Mouse (Mus musculus): ENCODE measurements around the gene Aste1. TPM values are rescaled to one million over a fixed set of nuclear protein-coding genes. Genes with fewer than 3 reads are reported as not detected.

The Aste1 gene
- 1.9 and 12.6 TPM in 2 replicates for polyA plus RNA-seq (2011; ENCODE audit: insufficient read depth, insufficient read length, low replicate concordance, missing spikeins)

GRCm38 (mm10) chr9:105395218-105395627, at the start of gene Aste1, which contains the start of gene Nek11:
Aste1 (plus strand) TSS chr9:105395392.
Nek11 (minus strand) TSS chr9:105395524.
- TF ChIP-seq POLR2A (IDR thresholded peaks at IDR 0.05; ENCODE audit: borderline replicate concordance, control insufficient read depth, low read depth, low read length) (peak; percentile 69; the same call in 1 of the 2 replicates), CTCF (IDR thresholded peaks at IDR 0.05; ENCODE audit: control insufficient read depth, insufficient read depth, low read length) (no peak)
- Histone ChIP-seq H3K27ac (ENCODE audit: control insufficient read depth, insufficient read depth, low read depth, low read length, poor library complexity) (peak within 1 kb of the TSS; percentile 91), H3K4me1 (ENCODE audit: control insufficient read depth, insufficient read depth, low read length) (no peaks in the 10 kb centered on the region), H3K4me3 (replicated peaks; ENCODE audit: control insufficient read depth, low read depth, low read length) (peak within 1 kb of the TSS; percentile 85)
- WGBS = under 1% methylated on average over 44 of the region's 44 CpGs

DNA sequence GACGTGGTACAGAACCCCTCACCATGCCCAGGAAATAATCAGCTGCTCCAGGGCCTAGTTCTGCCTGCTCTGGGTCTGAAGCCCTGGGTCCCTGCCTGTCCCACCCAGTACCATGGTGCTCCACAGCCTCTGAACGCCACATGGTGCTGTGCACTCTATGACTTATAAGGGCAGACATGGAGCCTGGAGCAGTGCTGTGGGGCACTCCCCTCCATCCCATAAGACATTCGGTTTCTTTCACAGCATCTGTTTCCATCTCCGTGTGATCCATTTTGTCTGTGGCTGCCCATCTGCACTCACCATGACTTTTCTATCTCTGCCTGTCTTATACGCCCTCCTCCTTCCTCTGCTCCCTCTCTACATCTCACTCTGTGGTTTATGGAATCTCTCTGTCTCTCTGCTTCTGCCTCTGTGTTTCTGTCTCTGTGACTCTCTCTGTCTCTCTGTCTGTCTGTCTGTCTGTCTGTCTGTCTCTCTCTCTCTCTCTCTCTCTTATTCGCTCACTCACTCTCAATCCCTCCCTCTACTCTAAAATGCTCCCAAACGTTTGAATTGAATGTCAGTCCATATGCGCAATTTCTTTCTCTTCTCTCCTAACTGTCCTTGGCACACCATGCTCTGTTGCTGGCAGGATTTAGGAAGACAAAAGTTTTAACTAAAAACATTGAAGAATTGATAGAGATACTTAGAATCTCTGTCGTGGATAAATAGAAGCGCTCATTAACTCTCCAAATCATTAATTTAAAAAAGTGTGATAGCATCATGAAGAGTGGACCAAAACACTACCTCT, 46.8 kb upstream of the Aste1 start:
- Histone ChIP-seq H3K4me1 (ENCODE audit: control insufficient read depth, insufficient read depth, low read length) (no peaks in the 10 kb centered on the region), H3K27ac (ENCODE audit: control insufficient read depth, insufficient read depth, low read depth, low read length, poor library complexity) (no peak overlapping the region), H3K4me3 (replicated peaks; ENCODE audit: control insufficient read depth, low read depth, low read length) (no peak overlapping the region)
- WGBS = 69% methylated on average over 10 of the region's 10 CpGs
- TF ChIP-seq POLR2A (IDR thresholded peaks at IDR 0.05; ENCODE audit: borderline replicate concordance, control insufficient read depth, low read depth, low read length) (no peak), CTCF (IDR thresholded peaks at IDR 0.05; ENCODE audit: control insufficient read depth, insufficient read depth, low read length) (no peak)

- no peak for TF ChIP-seq CTCF (IDR thresholded peaks at IDR 0.05; ENCODE audit: control insufficient read depth, insufficient read depth, low read length)
- no peak for TF ChIP-seq POLR2A (IDR thresholded peaks at IDR 0.05; ENCODE audit: borderline replicate concordance, control insufficient read depth, low read depth, low read length)
- no peak overlapping the region for H3K4me3 ChIP-seq (replicated peaks; ENCODE audit: control insufficient read depth, low read depth, low read length)
- H3K4me1 ChIP-seq (ENCODE audit: control insufficient read depth, insufficient read depth, low read length) = no peaks in the 10 kb centered on the region
- no peak overlapping the region for H3K27ac ChIP-seq (ENCODE audit: control insufficient read depth, insufficient read depth, low read depth, low read length, poor library complexity)
- 69% methylated on average over 5 of the region's 5 CpGs for WGBS
Measured at GRCm38 (mm10) chr9:105349034-105349433, 46.2 kb upstream of the Aste1 start.

- Histone ChIP-seq H3K27ac (ENCODE audit: control insufficient read depth, insufficient read depth, low read depth, low read length, poor library complexity) (no peak overlapping the region), H3K4me3 (replicated peaks; ENCODE audit: control insufficient read depth, low read depth, low read length) (no peak overlapping the region), H3K4me1 (ENCODE audit: control insufficient read depth, insufficient read depth, low read length) (no peaks in the 10 kb centered on the region)
- TF ChIP-seq CTCF (IDR thresholded peaks at IDR 0.05; ENCODE audit: control insufficient read depth, insufficient read depth, low read length) = no peak
- no peak for TF ChIP-seq POLR2A (IDR thresholded peaks at IDR 0.05; ENCODE audit: borderline replicate concordance, control insufficient read depth, low read depth, low read length)
- 67% methylated on average over 2 of the region's 2 CpGs for WGBS
Measured at GRCm38 (mm10) chr9:105362181-105362580, 33.0 kb upstream of the Aste1 start.

- Histone ChIP-seq H3K27ac (ENCODE audit: control insufficient read depth, insufficient read depth, low read depth, low read length, poor library complexity) (no peak overlapping the region), H3K4me1 (ENCODE audit: control insufficient read depth, insufficient read depth, low read length) (no peaks in the 10 kb centered on the region), H3K4me3 (replicated peaks; ENCODE audit: control insufficient read depth, low read depth, low read length) (no peak overlapping the region)
- 72% methylated on average over 5 of the region's 5 CpGs for WGBS
- TF ChIP-seq POLR2A (IDR thresholded peaks at IDR 0.05; ENCODE audit: borderline replicate concordance, control insufficient read depth, low read depth, low read length) (no peak), CTCF (IDR thresholded peaks at IDR 0.05; ENCODE audit: control insufficient read depth, insufficient read depth, low read length) (no peak)
Measured at GRCm38 (mm10) chr9:105363520-105364231, 31.5 kb upstream of the Aste1 start.

DNA sequence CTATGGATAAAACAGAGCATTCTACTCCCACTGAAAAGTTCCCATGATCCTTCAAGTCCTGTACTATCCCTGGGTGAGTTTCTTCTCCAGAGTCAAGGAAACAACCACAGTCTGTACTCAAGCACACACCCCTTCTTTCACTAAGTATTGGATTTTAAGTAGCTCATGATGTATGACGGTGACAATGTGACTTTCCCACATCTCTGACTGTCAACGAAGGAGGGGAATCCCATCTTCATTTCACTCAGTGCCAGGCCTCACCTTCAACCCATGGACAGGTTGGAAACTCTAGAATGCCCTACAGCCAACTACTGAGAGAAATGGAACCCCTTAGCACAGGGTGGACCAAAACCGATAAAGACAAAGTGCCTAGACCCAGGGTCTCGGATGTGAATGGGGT, 29.0 kb upstream of the Aste1 start:
- Histone ChIP-seq H3K27ac (ENCODE audit: control insufficient read depth, insufficient read depth, low read depth, low read length, poor library complexity) (no peak overlapping the region), H3K4me3 (replicated peaks; ENCODE audit: control insufficient read depth, low read depth, low read length) (no peak overlapping the region), H3K4me1 (ENCODE audit: control insufficient read depth, insufficient read depth, low read length) (no peaks in the 10 kb centered on the region)
- 82% methylated on average over 4 of the region's 4 CpGs for WGBS
- no peak for TF ChIP-seq CTCF (IDR thresholded peaks at IDR 0.05; ENCODE audit: control insufficient read depth, insufficient read depth, low read length)
- TF ChIP-seq POLR2A (IDR thresholded peaks at IDR 0.05; ENCODE audit: borderline replicate concordance, control insufficient read depth, low read depth, low read length) = no peak

- no peak overlapping the region for H3K27ac ChIP-seq (ENCODE audit: control insufficient read depth, insufficient read depth, low read depth, low read length, poor library complexity)
- 67% methylated on average over 3 of the region's 3 CpGs for WGBS
- TF ChIP-seq POLR2A (IDR thresholded peaks at IDR 0.05; ENCODE audit: borderline replicate concordance, control insufficient read depth, low read depth, low read length) (no peak), CTCF (IDR thresholded peaks at IDR 0.05; ENCODE audit: control insufficient read depth, insufficient read depth, low read length) (no peak)
Measured at GRCm38 (mm10) chr9:105368605-105369004, 26.6 kb upstream of the Aste1 start.

GRCm38 (mm10) chr9:105374361-105374760, 20.8 kb upstream of the Aste1 start:
- no peaks in the 10 kb centered on the region for H3K4me1 ChIP-seq (ENCODE audit: control insufficient read depth, insufficient read depth, low read length)
- no peak for TF ChIP-seq CTCF (IDR thresholded peaks at IDR 0.05; ENCODE audit: control insufficient read depth, insufficient read depth, low read length)
- no peak for TF ChIP-seq POLR2A (IDR thresholded peaks at IDR 0.05; ENCODE audit: borderline replicate concordance, control insufficient read depth, low read depth, low read length)
- H3K4me3 ChIP-seq (replicated peaks; ENCODE audit: control insufficient read depth, low read depth, low read length) = no peak overlapping the region
- no peak overlapping the region for H3K27ac ChIP-seq (ENCODE audit: control insufficient read depth, insufficient read depth, low read depth, low read length, poor library complexity)
- WGBS = 66% methylated on average over 5 of the region's 5 CpGs

More at GRCm38 (mm10) chr9:105368605-105369004, 26.6 kb upstream of the Aste1 start:
- Histone ChIP-seq H3K4me1 (ENCODE audit: control insufficient read depth, insufficient read depth, low read length) (no peaks in the 10 kb centered on the region), H3K4me3 (replicated peaks; ENCODE audit: control insufficient read depth, low read depth, low read length) (no peak overlapping the region)

All from bone marrow, adult 2 months (tissue).